Mouse (Mus musculus) myocyte (in vitro differentiated cells): ENCODE results near the gene Arhgap9.

ENCODE experiments used
- CEBPB ChIP-seq: IDR thresholded peaks from 2 replicates; pipeline ENCODE4 v1.6.1; 2011; ENCODE audit warnings: mild to moderate bottlenecking, moderate library complexity; ENCODE audit not compliant: poor library complexity, insufficient read depth, severe bottlenecking
- E2F4 ChIP-seq: IDR thresholded peaks from one replicate; pipeline ENCODE4 v1.6.1; 2011; ENCODE audit warnings: mild to moderate bottlenecking, control low read depth, moderate library complexity; ENCODE audit not compliant: insufficient read depth
- MAX ChIP-seq: IDR thresholded peaks from one replicate; pipeline ENCODE4 v1.6.1; 2011; ENCODE audit warnings: low read depth, mild to moderate bottlenecking, control low read depth
- MYOD1 ChIP-seq, 3 experiments: IDR thresholded peaks; one replicate each; pipeline ENCODE4 v1.6.1; 2011; ENCODE audit warnings: control low read depth in 2 of 3, low read depth in 2 of 3, mild to moderate bottlenecking in 2 of 3, moderate library complexity in 1 of 3; ENCODE audit not compliant: insufficient read length in 2 of 3, control insufficient read depth in 1 of 3
- MYOG ChIP-seq, 3 experiments: IDR thresholded peaks; one replicate each; pipeline ENCODE4 v1.6.1; 2011; ENCODE audit warnings: control low read depth in 2 of 3, low read depth in 2 of 3, mild to moderate bottlenecking in 2 of 3; ENCODE audit not compliant: insufficient read length in 2 of 3, control insufficient read depth in 1 of 3, insufficient read depth in 1 of 3
- POLR2A ChIP-seq: IDR thresholded peaks from one replicate; pipeline ENCODE4 v1.6.1; 2011; ENCODE audit warnings: low read depth, mild to moderate bottlenecking, control low read depth, moderate library complexity; ENCODE audit not compliant: insufficient read length
- POLR2AphosphoS2 ChIP-seq: IDR thresholded peaks from one replicate; pipeline ENCODE4 v1.6.1; 2011; ENCODE audit warnings: low read depth, control low read depth; ENCODE audit not compliant: insufficient read length
- SRF ChIP-seq: IDR thresholded peaks from one replicate; pipeline ENCODE4 v1.6.1; 2011; ENCODE audit warnings: low read depth; ENCODE audit not compliant: control insufficient read depth, insufficient read length
- TCF12 ChIP-seq: IDR thresholded peaks from one replicate; pipeline ENCODE4 v1.6.1; 2011; ENCODE audit warnings: mild to moderate bottlenecking, control low read depth; ENCODE audit not compliant: poor library complexity, insufficient read depth, severe bottlenecking
- TCF3 ChIP-seq: IDR thresholded peaks from one replicate; pipeline ENCODE4 v1.6.1; 2011; ENCODE audit warnings: low read depth, control low read depth; ENCODE audit not compliant: insufficient read length
- USF1 ChIP-seq: IDR thresholded peaks from one replicate; pipeline ENCODE4 v1.6.1; 2011; ENCODE audit warnings: low read depth, mild to moderate bottlenecking, control low read depth, moderate library complexity

- no peak for TF ChIP-seq USF1
- TF ChIP-seq E2F4: no peak
- TF ChIP-seq POLR2A: peak; percentile 12
- no peak for TF ChIP-seq MAX
- no peak for TF ChIP-seq MYOG (IDR thresholded peaks at IDR 0.05; ENCODE audit: control insufficient read depth in 1 of 3, insufficient read depth in 1 of 3, insufficient read length in 2 of 3, low read depth in 2 of 3)
- peak; percentile 87 for TF ChIP-seq POLR2AphosphoS2
- TF ChIP-seq CEBPB: no peak
- TF ChIP-seq SRF: no peak
- TF ChIP-seq TCF12: no peak
- TF ChIP-seq TCF3: no peak
- no peak for TF ChIP-seq MYOD1 (IDR thresholded peaks at IDR 0.05; ENCODE audit: control insufficient read depth in 1 of 3, insufficient read length in 2 of 3, low read depth in 2 of 3)
Observed at GRCm38 (mm10) chr10:127281316-127281715, 40.4 kb upstream of the Arhgap9 start.
